ENCODE assay signal across 9 mouse cellular contexts in genomic region chrX:154713641-154714255, GRCm38 (mm10).
DNase-seq lines count a peak whose midpoint lies in the region; ATAC-seq and TF ChIP-seq lines count a peak whose summit lies in the region.
"Had no signal": no experiment of that assay in that cellular context is flagged by ENCODE, and none has a peak within 500 bp of the region (broad histone marks: within the 10 kb centered on the region; RNA-seq: fewer than 3 reads in every experiment).

No protein-coding gene starts in this region.

- H3K9me3 ChIP-seq in liver, embryonic 11.5 days (ENCODE audit: control insufficient read depth, low read length): no peaks in the 10 kb centered on the region
- H3K9me3 ChIP-seq in liver, postnatal 0 days (ENCODE audit: low read length): no peaks in the 10 kb centered on the region
- no peaks in the 10 kb centered on the region for H3K9me3 ChIP-seq in embryonic facial prominence, embryonic 11.5 days (replicated peaks; ENCODE audit: control insufficient read depth, low read length)
- no peaks in the 10 kb centered on the region for H3K9me3 ChIP-seq in intestine, embryonic 16.5 days (ENCODE audit: control insufficient read depth, low read length)
- 0 out of 2 replicates have a peak, but pooled peaks cover 2% of the 10 kb centered on the region for H3K9me3 ChIP-seq in midbrain, postnatal 0 days (ENCODE audit: low read length)

- H3K27me3 ChIP-seq in liver, embryonic 11.5 days (replicated peaks; ENCODE audit: control insufficient read depth, insufficient read depth, low read length): no peaks in the 10 kb centered on the region
- no peaks in the 10 kb centered on the region for H3K27me3 ChIP-seq in liver, postnatal 0 days (ENCODE audit: insufficient read depth, low read length)
- no peaks in the 10 kb centered on the region for H3K27me3 ChIP-seq in embryonic facial prominence, embryonic 11.5 days (ENCODE audit: control insufficient read depth, insufficient read depth, low read length)
- no peaks in the 10 kb centered on the region for H3K27me3 ChIP-seq in intestine, embryonic 16.5 days (replicated peaks; ENCODE audit: control insufficient read depth, insufficient read depth, low read length)
- H3K27me3 ChIP-seq in midbrain, postnatal 0 days (ENCODE audit: insufficient read depth, low read length): no peaks in the 10 kb centered on the region

- H3K4me2 ChIP-seq in liver, embryonic 11.5 days: peak overlapping the region; percentile 27; the same call in 1 of the 2 replicates
- H3K4me2 ChIP-seq in liver, postnatal 0 days (ENCODE audit: low read depth, low read length): no peak overlapping the region
- H3K4me2 ChIP-seq in embryonic facial prominence, embryonic 11.5 days (ENCODE audit: low read depth, low read length): peak overlapping the region; percentile 44
- H3K4me2 ChIP-seq in intestine, embryonic 16.5 days (ENCODE audit: low read depth, low read length): peak overlapping the region; percentile 38
- peak overlapping the region; percentile 43 for H3K4me2 ChIP-seq in midbrain, postnatal 0 days (ENCODE audit: low read depth, low read length, poor library complexity, severe bottlenecking)

- no peak for ATAC-seq in liver, embryonic 11.5 days (replicated peaks; ENCODE audit: low FRiP score)
- no peak for ATAC-seq in liver, postnatal 0 days
- no peak; the same call in 1 of the 2 replicates for ATAC-seq in embryonic facial prominence, embryonic 11.5 days (replicated peaks; ENCODE audit: insufficient number of reproducible peaks, low FRiP score, low TSS enrichment, low read depth)
- peak; percentile 53; the same call in 1 of the 2 replicates for ATAC-seq in intestine, embryonic 16.5 days
- peak; percentile 56; the same call in 1 of the 2 replicates for ATAC-seq in midbrain, postnatal 0 days (ENCODE audit: low FRiP score)

- DNase-seq in liver, embryonic 11.5 days (ENCODE audit: low spot score): no peak
- DNase-seq in liver, postnatal 0 days: no peak
- no peak for DNase-seq in embryonic facial prominence, embryonic 11.5 days (ENCODE audit: low spot score)
- no peak for DNase-seq in midbrain, postnatal 0 days (ENCODE audit: low spot score)
- no peak for DNase-seq in lung, postnatal 10 days
- no peak for DNase-seq in cerebellum, adult 11-12 months
- no peak for DNase-seq in thymus, postnatal 4 days
- DNase-seq: right cerebral cortex, postnatal 14 days had no signal

- no peak for TF ChIP-seq CTCF in liver, postnatal 0 days (IDR thresholded peaks at IDR 0.05; ENCODE audit: low read depth)
- no peak for TF ChIP-seq CTCF in midbrain, postnatal 0 days (IDR thresholded peaks at IDR 0.05)

- TF ChIP-seq EP300 in liver, postnatal 0 days (IDR thresholded peaks at IDR 0.05; ENCODE audit: low read depth): no peak

- WGBS in liver, embryonic 11.5 days: 41% methylated on average over 22 of the region's 27 CpGs
- WGBS in liver, postnatal 0 days (ENCODE audit: insufficient replicate concordance): 43% methylated on average over 23 of the region's 27 CpGs
- WGBS in embryonic facial prominence, embryonic 11.5 days: 30% methylated on average over 20 of the region's 27 CpGs
- WGBS in intestine, embryonic 16.5 days: 49% methylated on average over 25 of the region's 27 CpGs
- 47% methylated on average over 16 of the region's 27 CpGs for WGBS in midbrain, postnatal 0 days

- no peaks in the 10 kb centered on the region for H3K4me1 ChIP-seq in liver, embryonic 11.5 days (replicated peaks; ENCODE audit: control insufficient read depth, insufficient read depth, low read length)
- H3K4me1 ChIP-seq in liver, postnatal 0 days (ENCODE audit: insufficient read depth): no peaks in the 10 kb centered on the region
- no peaks in the 10 kb centered on the region for H3K4me1 ChIP-seq in embryonic facial prominence, embryonic 11.5 days (ENCODE audit: control insufficient read depth, insufficient read depth, low read length)
- H3K4me1 ChIP-seq in intestine, embryonic 16.5 days (ENCODE audit: control insufficient read depth, insufficient read depth, low read length): no peaks in the 10 kb centered on the region
- H3K4me1 ChIP-seq in midbrain, postnatal 0 days (ENCODE audit: insufficient read depth, low read length): no peaks in the 10 kb centered on the region

- no peak overlapping the region for H3K9ac ChIP-seq in liver, embryonic 11.5 days (ENCODE audit: low read depth, low read length)
- H3K9ac ChIP-seq in liver, postnatal 0 days (replicated peaks): no peak overlapping the region
- no peak overlapping the region for H3K9ac ChIP-seq in embryonic facial prominence, embryonic 11.5 days (replicated peaks; ENCODE audit: low read length)
- H3K9ac ChIP-seq in intestine, embryonic 16.5 days (ENCODE audit: low read depth, low read length): no peak overlapping the region
- H3K9ac ChIP-seq in midbrain, postnatal 0 days (replicated peaks; ENCODE audit: low read length, poor library complexity, severe bottlenecking): 0 out of 2 replicates have a peak overlapping the region, but pooled peaks have one; percentile 39

- no peak overlapping the region for H3K27ac ChIP-seq in liver, embryonic 11.5 days (ENCODE audit: low read depth, low read length)
- no peak overlapping the region for H3K27ac ChIP-seq in liver, postnatal 0 days (ENCODE audit: low read depth)
- no peak overlapping the region for H3K27ac ChIP-seq in embryonic facial prominence, embryonic 11.5 days (replicated peaks; ENCODE audit: low read depth, low read length)
- no peak overlapping the region for H3K27ac ChIP-seq in intestine, embryonic 16.5 days (ENCODE audit: low read length)
- H3K27ac ChIP-seq in midbrain, postnatal 0 days (ENCODE audit: low read depth, low read length): no peak overlapping the region

- no peak overlapping the region for H3K4me3 ChIP-seq in liver, embryonic 11.5 days (ENCODE audit: low read depth, low read length)
- H3K4me3 ChIP-seq in liver, postnatal 0 days (ENCODE audit: low read depth, low read length): no peak overlapping the region
- peak overlapping the region; percentile 5; the same call in 1 of the 2 replicates for H3K4me3 ChIP-seq in embryonic facial prominence, embryonic 11.5 days (ENCODE audit: low read depth, low read length)
- H3K4me3 ChIP-seq in intestine, embryonic 16.5 days (ENCODE audit: low read length): peak overlapping the region; percentile 35
- H3K4me3 ChIP-seq in midbrain, postnatal 0 days (ENCODE audit: low read depth, low read length): peak overlapping the region; percentile 32

- no peaks in the 10 kb centered on the region for H3K36me3 ChIP-seq in liver, embryonic 11.5 days (ENCODE audit: control insufficient read depth, insufficient read depth, low read length)
- no peaks in the 10 kb centered on the region for H3K36me3 ChIP-seq in liver, postnatal 0 days (replicated peaks; ENCODE audit: insufficient read depth, low read length)
- no peaks in the 10 kb centered on the region for H3K36me3 ChIP-seq in embryonic facial prominence, embryonic 11.5 days (replicated peaks; ENCODE audit: control insufficient read depth, insufficient read depth, low read depth, low read length)
- no peaks in the 10 kb centered on the region for H3K36me3 ChIP-seq in intestine, embryonic 16.5 days (ENCODE audit: control insufficient read depth, insufficient read depth, low read length)
- H3K36me3 ChIP-seq in midbrain, postnatal 0 days (ENCODE audit: insufficient read depth, low read length): no peaks in the 10 kb centered on the region

Comparison
In these comparisons a context has a peak if more than half of its experiments do, and no peak if none do; other contexts are left out.
1. ATAC-seq: peak in intestine, embryonic 16.5 days (single experiment) and midbrain, postnatal 0 days (single experiment); none in liver, embryonic 11.5 days (single experiment), liver, postnatal 0 days (single experiment) and embryonic facial prominence, embryonic 11.5 days (single experiment).
2. H3K4me3 ChIP-seq: peak in embryonic facial prominence, embryonic 11.5 days (single experiment), intestine, embryonic 16.5 days (single experiment) and midbrain, postnatal 0 days (single experiment); none in liver, embryonic 11.5 days (single experiment) and liver, postnatal 0 days (single experiment).